Mouse (Mus musculus): ENCODE measurements around the gene Dennd1b. TPM values are rescaled to one million over a fixed set of nuclear protein-coding genes. Genes with fewer than 3 reads are reported as not detected.
A peak's percentile ranks its signal among the peaks of the same experiment; 100 is the strongest.

Dennd1b gene
- polyA plus RNA-seq (2014; fragmentation: Nextera tagmentation; extraction: Ambion mirVana) = 10.1 and 14.3 TPM in 2 replicates

- peak within 1 kb of the TSS; percentile 80 for H3K9ac ChIP-seq (ENCODE audit: low read depth, low read length)
- peak within 1 kb of the TSS; percentile 75 for H3K27ac ChIP-seq (ENCODE audit: low read depth, low read length)
- under 1% methylated on average over 60 of the region's 69 CpGs for WGBS (ENCODE audit: insufficient replicate concordance)
- H3K27me3 ChIP-seq (ENCODE audit: control insufficient read depth, insufficient read depth, low read length) = no peaks in the 10 kb centered on the region
- peak; percentile 83 for ATAC-seq (replicated peaks; ENCODE audit: insufficient number of reproducible peaks, low FRiP score, low TSS enrichment)
- H3K4me2 ChIP-seq = peak within 1 kb of the TSS; percentile 69
- H3K4me3 ChIP-seq (ENCODE audit: low read depth, low read length) = peak within 1 kb of the TSS; percentile 67
- no peaks in the 10 kb centered on the region for H3K9me3 ChIP-seq (replicated peaks; ENCODE audit: control insufficient read depth, low read length)
- peaks cover 8% of the 10 kb centered on the region; the same call in 1 of the 2 replicates for H3K4me1 ChIP-seq (ENCODE audit: control insufficient read depth, insufficient read depth, low read length)
- no peaks in the 10 kb centered on the region for H3K36me3 ChIP-seq (ENCODE audit: control insufficient read depth, insufficient read depth, low read length)
Measured at GRCm38 (mm10) chr1:138963161-138963867, at the start of gene Dennd1b. Dennd1b (plus strand) TSS chr1:138963435.

- no peaks in the 10 kb centered on the region for H3K36me3 ChIP-seq (ENCODE audit: control insufficient read depth, insufficient read depth, low read length)
- no peaks in the 10 kb centered on the region for H3K9me3 ChIP-seq (replicated peaks; ENCODE audit: control insufficient read depth, low read length)
- no peak overlapping the region for H3K27ac ChIP-seq (ENCODE audit: low read depth, low read length)
- no peak overlapping the region for H3K9ac ChIP-seq (ENCODE audit: low read depth, low read length)
- no peaks in the 10 kb centered on the region for H3K27me3 ChIP-seq (ENCODE audit: control insufficient read depth, insufficient read depth, low read length)
- no peak overlapping the region for H3K4me2 ChIP-seq
- no peak for ATAC-seq (replicated peaks; ENCODE audit: insufficient number of reproducible peaks, low FRiP score, low TSS enrichment)
- no peak overlapping the region for H3K4me3 ChIP-seq (ENCODE audit: low read depth, low read length)
- 86% methylated on average over 3 of the region's 3 CpGs for whole genome bisulfite sequencing (ENCODE audit: insufficient replicate concordance)
- peaks cover 12% of the 10 kb centered on the region for H3K4me1 ChIP-seq (ENCODE audit: control insufficient read depth, insufficient read depth, low read length)
Measured at GRCm38 (mm10) chr1:138915596-138915995, 47.6 kb upstream of the Dennd1b start.

- H3K27me3 ChIP-seq (ENCODE audit: control insufficient read depth, insufficient read depth, low read length) = no peaks in the 10 kb centered on the region
- no peak overlapping the region for H3K9ac ChIP-seq (ENCODE audit: low read depth, low read length)
- WGBS (ENCODE audit: insufficient replicate concordance) = 79% methylated on average over 5 of the region's 5 CpGs
- H3K4me3 ChIP-seq (ENCODE audit: low read depth, low read length) = no peak overlapping the region
- H3K36me3 ChIP-seq (ENCODE audit: control insufficient read depth, insufficient read depth, low read length) = no peaks in the 10 kb centered on the region
- no peak overlapping the region for H3K4me2 ChIP-seq
- peaks cover 6% of the 10 kb centered on the region; the same call in 1 of the 2 replicates for H3K4me1 ChIP-seq (ENCODE audit: control insufficient read depth, insufficient read depth, low read length)
- H3K9me3 ChIP-seq (replicated peaks; ENCODE audit: control insufficient read depth, low read length) = no peaks in the 10 kb centered on the region
- ATAC-seq (replicated peaks; ENCODE audit: insufficient number of reproducible peaks, low FRiP score, low TSS enrichment) = no peak
- H3K27ac ChIP-seq (ENCODE audit: low read depth, low read length) = no peak overlapping the region
Measured at GRCm38 (mm10) chr1:138919601-138920000, 43.6 kb upstream of the Dennd1b start.

- Histone ChIP-seq H3K9ac (ENCODE audit: low read depth, low read length) (no peak overlapping the region), H3K27ac (ENCODE audit: low read depth, low read length) (no peak overlapping the region), H3K4me2 (no peak overlapping the region), H3K4me1 (ENCODE audit: control insufficient read depth, insufficient read depth, low read length) (peaks cover 6% of the 10 kb centered on the region; the same call in 1 of the 2 replicates), H3K36me3 (ENCODE audit: control insufficient read depth, insufficient read depth, low read length) (no peaks in the 10 kb centered on the region), H3K9me3 (replicated peaks; ENCODE audit: control insufficient read depth, low read length) (no peaks in the 10 kb centered on the region), H3K4me3 (ENCODE audit: low read depth, low read length) (no peak overlapping the region), H3K27me3 (ENCODE audit: control insufficient read depth, insufficient read depth, low read length) (no peaks in the 10 kb centered on the region)
- WGBS (ENCODE audit: insufficient replicate concordance) = 36% methylated on average over 3 of the region's 3 CpGs
- no peak for ATAC-seq (replicated peaks; ENCODE audit: insufficient number of reproducible peaks, low FRiP score, low TSS enrichment)
Measured at GRCm38 (mm10) chr1:138920082-138920481, 43.2 kb upstream of the Dennd1b start.

- no peak overlapping the region for H3K9ac ChIP-seq (ENCODE audit: low read depth, low read length)
- no peak for ATAC-seq (replicated peaks; ENCODE audit: insufficient number of reproducible peaks, low FRiP score, low TSS enrichment)
- H3K36me3 ChIP-seq (ENCODE audit: control insufficient read depth, insufficient read depth, low read length) = no peaks in the 10 kb centered on the region
- no peak overlapping the region for H3K4me3 ChIP-seq (ENCODE audit: low read depth, low read length)
- H3K9me3 ChIP-seq (replicated peaks; ENCODE audit: control insufficient read depth, low read length) = no peaks in the 10 kb centered on the region
- no peak overlapping the region for H3K27ac ChIP-seq (ENCODE audit: low read depth, low read length)
- H3K4me2 ChIP-seq = no peak overlapping the region
- WGBS (ENCODE audit: insufficient replicate concordance) = 78% methylated on average over 1 of the region's 1 CpGs
- H3K4me1 ChIP-seq (ENCODE audit: control insufficient read depth, insufficient read depth, low read length) = peaks cover 6% of the 10 kb centered on the region; the same call in 1 of the 2 replicates
- H3K27me3 ChIP-seq (ENCODE audit: control insufficient read depth, insufficient read depth, low read length) = no peaks in the 10 kb centered on the region
Measured at GRCm38 (mm10) chr1:138920799-138921198, 42.4 kb upstream of the Dennd1b start.

GRCm38 (mm10) chr1:138922886-138923285 lies 40.3 kb upstream of the Dennd1b start:
- H3K36me3 ChIP-seq (ENCODE audit: control insufficient read depth, insufficient read depth, low read length) = no peaks in the 10 kb centered on the region
- H3K27me3 ChIP-seq (ENCODE audit: control insufficient read depth, insufficient read depth, low read length) = no peaks in the 10 kb centered on the region
- no peak overlapping the region for H3K4me3 ChIP-seq (ENCODE audit: low read depth, low read length)
- H3K4me1 ChIP-seq (ENCODE audit: control insufficient read depth, insufficient read depth, low read length) = peaks cover 6% of the 10 kb centered on the region; the same call in 1 of the 2 replicates
- 87% methylated on average over 6 of the region's 6 CpGs for WGBS (ENCODE audit: insufficient replicate concordance)
- no peak for ATAC-seq (replicated peaks; ENCODE audit: insufficient number of reproducible peaks, low FRiP score, low TSS enrichment)
- no peaks in the 10 kb centered on the region for H3K9me3 ChIP-seq (replicated peaks; ENCODE audit: control insufficient read depth, low read length)
- H3K4me2 ChIP-seq = no peak overlapping the region
- no peak overlapping the region for H3K27ac ChIP-seq (ENCODE audit: low read depth, low read length)
- H3K9ac ChIP-seq (ENCODE audit: low read depth, low read length) = no peak overlapping the region

GRCm38 (mm10) chr1:138924282-138924681 lies 39.0 kb upstream of the Dennd1b start:
- H3K4me3 ChIP-seq (ENCODE audit: low read depth, low read length) = no peak overlapping the region
- no peak overlapping the region for H3K9ac ChIP-seq (ENCODE audit: low read depth, low read length)
- H3K9me3 ChIP-seq (replicated peaks; ENCODE audit: control insufficient read depth, low read length) = no peaks in the 10 kb centered on the region
- 76% methylated on average over 2 of the region's 2 CpGs for WGBS (ENCODE audit: insufficient replicate concordance)
- no peaks in the 10 kb centered on the region for H3K27me3 ChIP-seq (ENCODE audit: control insufficient read depth, insufficient read depth, low read length)
- no peak overlapping the region for H3K27ac ChIP-seq (ENCODE audit: low read depth, low read length)
- no peaks in the 10 kb centered on the region for H3K36me3 ChIP-seq (ENCODE audit: control insufficient read depth, insufficient read depth, low read length)
- ATAC-seq (replicated peaks; ENCODE audit: insufficient number of reproducible peaks, low FRiP score, low TSS enrichment) = no peak
- H3K4me1 ChIP-seq (ENCODE audit: control insufficient read depth, insufficient read depth, low read length) = peaks cover 6% of the 10 kb centered on the region; the same call in 1 of the 2 replicates
- no peak overlapping the region for H3K4me2 ChIP-seq

DNA sequence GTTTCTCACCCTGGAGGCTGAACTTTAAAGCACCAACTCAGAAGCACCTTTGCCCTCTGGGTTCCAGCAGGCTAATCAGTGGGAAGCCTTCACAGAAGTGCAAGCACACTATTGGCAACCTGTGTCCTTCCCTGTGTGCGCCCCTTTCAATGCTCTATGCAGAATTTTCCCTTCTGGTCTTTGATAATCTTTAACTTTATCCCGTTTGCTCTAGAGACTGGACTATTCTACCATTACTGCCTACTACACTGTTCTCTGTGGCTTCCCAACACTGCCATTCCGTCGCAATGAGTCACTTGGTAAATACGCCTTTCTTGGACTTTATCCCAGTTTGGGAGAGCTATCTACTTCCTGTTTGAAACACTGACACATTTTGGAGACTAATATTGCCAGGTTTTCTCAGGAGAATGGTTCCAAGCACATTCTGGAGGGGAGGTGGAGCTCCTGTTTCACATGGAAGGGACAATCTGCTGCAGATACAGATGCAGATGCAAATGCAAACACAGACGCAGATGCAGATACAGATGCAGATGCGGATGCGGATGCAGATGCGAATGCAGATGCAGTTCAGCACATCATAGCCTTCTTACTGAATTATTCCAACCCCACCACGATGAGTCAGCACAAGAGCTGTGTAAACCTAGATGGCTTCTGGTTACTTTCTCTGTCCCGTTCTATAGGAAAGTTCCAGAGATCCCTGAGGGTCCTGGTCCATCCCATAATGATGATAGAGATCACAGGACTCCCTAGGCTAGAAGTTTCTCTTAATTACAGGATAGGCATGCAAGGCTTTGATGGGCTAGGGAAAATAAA lies 34.4 kb upstream of the Dennd1b start:
- no peak overlapping the region for H3K4me2 ChIP-seq
- 58% methylated on average over 11 of the region's 11 CpGs for WGBS (ENCODE audit: insufficient replicate concordance)

More for the DNA sequence above, 34.4 kb upstream of the Dennd1b start:
- no peaks in the 10 kb centered on the region for H3K27me3 ChIP-seq (ENCODE audit: control insufficient read depth, insufficient read depth, low read length)
- H3K27ac ChIP-seq (ENCODE audit: low read depth, low read length) = peak overlapping the region; percentile 69
- no peaks in the 10 kb centered on the region for H3K36me3 ChIP-seq (ENCODE audit: control insufficient read depth, insufficient read depth, low read length)
- H3K9ac ChIP-seq (ENCODE audit: low read depth, low read length) = no peak overlapping the region
- peak; percentile 53; the same call in 1 of the 2 replicates for ATAC-seq (replicated peaks; ENCODE audit: insufficient number of reproducible peaks, low FRiP score, low TSS enrichment)
- H3K4me3 ChIP-seq (ENCODE audit: low read depth, low read length) = no peak overlapping the region
- no peaks in the 10 kb centered on the region for H3K9me3 ChIP-seq (replicated peaks; ENCODE audit: control insufficient read depth, low read length)
- peaks cover 7% of the 10 kb centered on the region; the same call in 1 of the 2 replicates for H3K4me1 ChIP-seq (ENCODE audit: control insufficient read depth, insufficient read depth, low read length)
